Mouse (Mus musculus) frontal cortex, postnatal 25 days (tissue): ENCODE measurements around the gene Gm26741.
"Not testable (repeated sequence)": the region's sequence is repeated elsewhere in the genome, so short reads cannot be mapped to it uniquely, and the experiment has no call there.

Experiments used
- DNase-seq, 2 experiments: peaks; one replicate each; pipeline ENCODE4 v3.0.0; 2022; ENCODE audit warnings: low spot score in 2 of 2

The Gm26741 gene

GRCm38 (mm10) chr10:52358467-52358866, at the start of gene Gm26741:
TSS of gene Gm26741 (plus strand) at chr10:52358767.
- no peak for DNase-seq

GRCm38 (mm10) chr10:52309196-52309595, 49.4 kb upstream of the Gm26741 start:
- no peak for DNase-seq

GRCm38 (mm10) chr10:52319506-52320286, 38.9 kb upstream of the Gm26741 start:
- DNase-seq = no peak

GRCm38 (mm10) chr10:52321918-52322317, 36.6 kb upstream of the Gm26741 start:
- DNase-seq = no peak

GRCm38 (mm10) chr10:52331007-52331406, 27.6 kb upstream of the Gm26741 start:
- peak in 1 of 2 experiments; percentile 20 for DNase-seq

GRCm38 (mm10) chr10:52343324-52343723, 15.2 kb upstream of the Gm26741 start:
- not testable (repeated sequence) for DNase-seq

- no peak for DNase-seq
Observed at GRCm38 (mm10) chr10:52353184-52353583, 5.4 kb upstream of the Gm26741 start.

- DNase-seq = no peak
Observed at GRCm38 (mm10) chr10:52360241-52360735, 1.7 kb downstream of the Gm26741 start.

GRCm38 (mm10) chr10:52360862-52361609, 2.5 kb downstream of the Gm26741 start:
- no peak for DNase-seq

GRCm38 (mm10) chr10:52368376-52368775, 9.8 kb downstream of the Gm26741 start:
- DNase-seq = no peak

- no peak for DNase-seq
Observed at GRCm38 (mm10) chr10:52373834-52374233, 15.3 kb downstream of the Gm26741 start.

- DNase-seq = no peak
Observed at GRCm38 (mm10) chr10:52374651-52375050, 16.1 kb downstream of the Gm26741 start.

- DNase-seq = no peak
Observed at GRCm38 (mm10) chr10:52376422-52376821, 17.9 kb downstream of the Gm26741 start.

- no peak for DNase-seq
Observed at GRCm38 (mm10) chr10:52377813-52378212, 19.2 kb downstream of the Gm26741 start.

GRCm38 (mm10) chr10:52381321-52381801, 22.8 kb downstream of the Gm26741 start:
- DNase-seq = peak in 1 of 2 experiments; percentile 33

GRCm38 (mm10) chr10:52381845-52382591, 23.5 kb downstream of the Gm26741 start, which contains the start of gene Gopc:
TSS of gene Gopc (minus strand) at chr10:52382124.
- peak; percentile 94 to 96 for DNase-seq

- DNase-seq = no peak
Observed at GRCm38 (mm10) chr10:52383022-52383421, 24.5 kb downstream of the Gm26741 start.

GRCm38 (mm10) chr10:52383522-52383921, 25.0 kb downstream of the Gm26741 start:
- no peak for DNase-seq

GRCm38 (mm10) chr10:52384823-52385610, 26.4 kb downstream of the Gm26741 start:
- no peak for DNase-seq

GRCm38 (mm10) chr10:52387192-52387591, 28.6 kb downstream of the Gm26741 start:
- DNase-seq = no peak

- no peak for DNase-seq
Observed at GRCm38 (mm10) chr10:52388922-52389430, 30.4 kb downstream of the Gm26741 start, which contains the start of gene Nepn. TSS of gene Nepn (plus strand) at chr10:52388972.
